Mouse (Mus musculus): ENCODE data around the gene Ptprd.

DNA sequence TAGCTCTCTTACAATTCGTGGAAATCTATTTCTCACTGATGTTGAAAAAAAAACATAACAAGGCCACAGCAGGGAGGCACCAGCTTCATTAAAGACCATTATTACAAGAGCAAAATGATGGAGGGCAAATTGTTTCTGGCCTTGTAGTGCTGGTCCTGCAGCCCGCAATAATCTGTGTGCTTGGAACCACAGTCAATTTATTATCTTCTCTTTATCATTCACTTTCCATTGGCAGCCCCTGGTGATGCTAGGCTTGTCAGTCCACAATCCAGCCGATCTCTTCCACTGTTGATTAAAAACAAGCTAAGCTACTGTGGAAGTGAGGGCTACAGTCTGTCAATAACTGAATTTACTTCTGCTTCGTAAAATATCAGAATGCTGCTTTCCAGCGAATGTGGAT is 674.4 kb downstream of the Ptprd start:
- TF ChIP-seq POLR2A (IDR thresholded peaks at IDR 0.05; ENCODE audit: low read depth, low read length) (no peak), CTCF (IDR thresholded peaks at IDR 0.05; ENCODE audit: extremely low read depth, insufficient read depth, insufficient read length, insufficient replicate concordance) (no peak)
